Mouse (Mus musculus): ENCODE measurements around the gene Olfr819. TPM values are rescaled to one million over a fixed set of nuclear protein-coding genes. Genes with fewer than 3 reads are reported as not detected.

Olfr819 gene
- polyA plus RNA-seq, 1 experiment from 2014 or later = not detected

Other genes starting within 250 kb of the Olfr819 start
- not detected in 2 replicates for gene Olfr805, start 237.9 kb downstream of the Olfr819 start, polyA plus RNA-seq (2015; fragmentation: Nextera tagmentation; extraction: Ambion mirVana)
- not detected in 2 replicates for gene Olfr806, start 225.3 kb downstream of the Olfr819 start, polyA plus RNA-seq (2015; fragmentation: Nextera tagmentation; extraction: Ambion mirVana)
- gene Olfr807, start 209.5 kb downstream of the Olfr819 start, polyA plus RNA-seq (2015; fragmentation: Nextera tagmentation; extraction: Ambion mirVana) = not detected in 2 replicates
- not detected in 2 replicates for gene Olfr808, start 201.8 kb downstream of the Olfr819 start, polyA plus RNA-seq (2015; fragmentation: Nextera tagmentation; extraction: Ambion mirVana)
- not detected in 2 replicates for gene Olfr809, start 192.6 kb downstream of the Olfr819 start, polyA plus RNA-seq (2015; fragmentation: Nextera tagmentation; extraction: Ambion mirVana)
- gene Olfr810, start 172.3 kb downstream of the Olfr819 start, polyA plus RNA-seq (2015; fragmentation: Nextera tagmentation; extraction: Ambion mirVana) = not detected in 2 replicates
- not detected in 2 replicates for gene Olfr811, start 162.9 kb downstream of the Olfr819 start, polyA plus RNA-seq (2015; fragmentation: Nextera tagmentation; extraction: Ambion mirVana)
- not detected in 2 replicates for gene Olfr812, start 121.2 kb downstream of the Olfr819 start, polyA plus RNA-seq (2015; fragmentation: Nextera tagmentation; extraction: Ambion mirVana)
- gene Olfr813, start 111.9 kb downstream of the Olfr819 start, polyA plus RNA-seq (2015; fragmentation: Nextera tagmentation; extraction: Ambion mirVana) = not detected in 2 replicates
- not detected in 2 replicates for gene Olfr814, start 87.4 kb downstream of the Olfr819 start, polyA plus RNA-seq (2015; fragmentation: Nextera tagmentation; extraction: Ambion mirVana)
- not detected in 2 replicates for gene Olfr815, start 61.4 kb downstream of the Olfr819 start, polyA plus RNA-seq (2015; fragmentation: Nextera tagmentation; extraction: Ambion mirVana)
- not detected in 2 replicates for gene Olfr816, start 51.7 kb downstream of the Olfr819 start, polyA plus RNA-seq (2015; fragmentation: Nextera tagmentation; extraction: Ambion mirVana)
- gene Olfr818, start 18.2 kb downstream of the Olfr819 start, polyA plus RNA-seq (2015; fragmentation: Nextera tagmentation; extraction: Ambion mirVana) = not detected in 2 replicates
- not detected in 2 replicates for gene Olfr247, start 8.9 kb upstream of the Olfr819 start, polyA plus RNA-seq (2015; fragmentation: Nextera tagmentation; extraction: Ambion mirVana)
- gene Gm10310, start 17.8 kb upstream of the Olfr819 start, polyA plus RNA-seq (2015; fragmentation: Nextera tagmentation; extraction: Ambion mirVana) = not detected in 2 replicates
- gene Olfr820, start 45.4 kb upstream of the Olfr819 start, polyA plus RNA-seq (2015; fragmentation: Nextera tagmentation; extraction: Ambion mirVana) = not detected in 2 replicates
- gene Olfr821, start 63.1 kb upstream of the Olfr819 start, polyA plus RNA-seq (2015; fragmentation: Nextera tagmentation; extraction: Ambion mirVana) = not detected in 2 replicates
- gene Olfr822, start 103.9 kb upstream of the Olfr819 start, polyA plus RNA-seq (2015; fragmentation: Nextera tagmentation; extraction: Ambion mirVana) = not detected in 2 replicates
- gene Olfr823, start 148.1 kb upstream of the Olfr819 start, polyA plus RNA-seq (2015; fragmentation: Nextera tagmentation; extraction: Ambion mirVana) = not detected in 2 replicates
- not detected in 2 replicates for gene Olfr824, start 162.7 kb upstream of the Olfr819 start, polyA plus RNA-seq (2015; fragmentation: Nextera tagmentation; extraction: Ambion mirVana)
- gene Olfr825, start 199.5 kb upstream of the Olfr819 start, polyA plus RNA-seq (2015; fragmentation: Nextera tagmentation; extraction: Ambion mirVana) = not detected in 2 replicates
- gene Olfr826, start 216.9 kb upstream of the Olfr819 start, polyA plus RNA-seq (2015; fragmentation: Nextera tagmentation; extraction: Ambion mirVana) = not detected in 2 replicates
- not detected in 2 replicates for gene Olfr827, start 247.1 kb upstream of the Olfr819 start, polyA plus RNA-seq (2015; fragmentation: Nextera tagmentation; extraction: Ambion mirVana)

All from forebrain, embryonic 13.5 days (tissue).